Comparison of ENCODE assay signal across 33 mouse cellular contexts in the genomic region with DNA sequence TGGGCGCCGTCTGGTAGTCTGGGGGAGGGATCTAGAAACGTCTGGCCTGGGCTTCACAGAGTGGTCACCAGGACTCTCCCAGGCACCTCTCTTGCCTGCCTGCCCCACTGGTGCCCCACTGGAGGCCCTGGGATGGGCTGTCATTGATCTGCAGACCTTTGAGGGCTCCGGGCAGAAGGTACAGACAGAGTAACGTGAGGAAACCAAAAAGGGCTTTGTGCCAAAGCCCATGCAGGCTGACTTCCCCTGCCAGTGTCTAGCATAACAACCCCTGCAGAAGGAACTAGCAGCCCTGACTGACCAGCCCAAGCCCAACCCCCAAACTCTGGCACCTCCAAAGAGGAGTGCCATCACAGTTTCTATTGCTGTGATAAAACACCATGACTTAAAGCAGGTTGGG. TPM values are rescaled to one million over a fixed set of nuclear protein-coding genes. Genes with fewer than 3 reads are reported as not detected.
"Had no signal": no experiment of that assay in that cellular context is flagged by ENCODE, and none has a peak within 500 bp of the region (broad histone marks: within the 10 kb centered on the region; RNA-seq: fewer than 3 reads in every experiment).

No protein-coding gene starts in this region.

- DNase-seq: cerebellum, adult 18-20 months; cerebellum, adult 8-10 months; cerebellum, adult 9-10 months; cerebellum, adult 9-11 months; cerebellum, postnatal 14 days; cerebellum, postnatal 25 days; cerebellum, postnatal 36 days; embryo, embryonic 11 days; forebrain, postnatal 0 days; gastrocnemius, postnatal 10 days; gastrocnemius, postnatal 14 days; gastrocnemius, postnatal 25 days; gastrocnemius, postnatal 36 days; heart, adult 18-20 months; heart, adult 2 months had no signal

- H3K4me1 ChIP-seq: embryonic facial prominence, embryonic 15.5 days had no signal

- H3K36me3 ChIP-seq: embryonic facial prominence, embryonic 10.5 days; embryonic facial prominence, embryonic 12.5 days; embryonic facial prominence, embryonic 13.5 days; embryonic facial prominence, embryonic 15.5 days; forebrain, embryonic 10.5 days; forebrain, embryonic 12.5 days; forebrain, embryonic 15.5 days had no signal

- ATAC-seq: forebrain, embryonic 13.5 days; forebrain, embryonic 14.5 days; forebrain, embryonic 15.5 days; forebrain, embryonic 16.5 days; forebrain, postnatal 0 days had no signal

- H3K27ac ChIP-seq: embryonic facial prominence, embryonic 10.5 days; embryonic facial prominence, embryonic 12.5 days; embryonic facial prominence, embryonic 13.5 days; embryonic facial prominence, embryonic 15.5 days; forebrain, embryonic 10.5 days; forebrain, embryonic 12.5 days; forebrain, embryonic 13.5 days; forebrain, embryonic 15.5 days; gastrocnemius, adult 2 months; heart, adult 2 months had no signal

- H3K4me2 ChIP-seq: embryonic facial prominence, embryonic 12.5 days; embryonic facial prominence, embryonic 13.5 days; embryonic facial prominence, embryonic 15.5 days; forebrain, embryonic 12.5 days; forebrain, embryonic 13.5 days; forebrain, embryonic 15.5 days had no signal

- H3K27me3 ChIP-seq: embryonic facial prominence, embryonic 12.5 days; embryonic facial prominence, embryonic 13.5 days; embryonic facial prominence, embryonic 15.5 days; forebrain, embryonic 12.5 days; forebrain, embryonic 13.5 days; forebrain, embryonic 15.5 days had no signal

- H3K9me3 ChIP-seq: embryonic facial prominence, embryonic 10.5 days; embryonic facial prominence, embryonic 12.5 days; embryonic facial prominence, embryonic 13.5 days; embryonic facial prominence, embryonic 15.5 days; forebrain, embryonic 10.5 days; forebrain, embryonic 12.5 days; forebrain, embryonic 13.5 days; forebrain, embryonic 15.5 days had no signal

- H3K4me3 ChIP-seq: embryonic facial prominence, embryonic 10.5 days; embryonic facial prominence, embryonic 12.5 days; embryonic facial prominence, embryonic 13.5 days; embryonic facial prominence, embryonic 15.5 days; erythroblast, embryonic 14.5 days; forebrain, embryonic 10.5 days; forebrain, embryonic 12.5 days; forebrain, embryonic 13.5 days; forebrain, embryonic 15.5 days; gastrocnemius, adult 2 months; heart, adult 2 months had no signal

- H3K9ac ChIP-seq: embryonic facial prominence, embryonic 12.5 days; embryonic facial prominence, embryonic 13.5 days; embryonic facial prominence, embryonic 15.5 days; forebrain, embryonic 12.5 days; forebrain, embryonic 13.5 days; forebrain, embryonic 15.5 days; forebrain, postnatal 0 days had no signal

RNA-seq across cellular contexts. Expression of a gene that starts 15.1 kb away (rescaled TPM):
- total RNA-seq: common myeloid progenitor, adult 5-6 weeks; granulocyte monocyte progenitor cell, adult 5-6 weeks had no signal
- polyA plus RNA-seq: erythroblast, embryonic 14.5 days; forebrain, embryonic 11.5 days; forebrain, embryonic 13.5 days; forebrain, embryonic 14.5 days; forebrain, embryonic 15.5 days had no signal

RNA-seq across cellular contexts. Expression of a gene that starts 53.2 kb away (rescaled TPM):
- total RNA-seq: common myeloid progenitor, adult 5-6 weeks; gastrocnemius, adult 2 months; gastrocnemius, adult 8-10 months; gastrocnemius, postnatal 10 days; gastrocnemius, postnatal 14 days; gastrocnemius, postnatal 25 days; gastrocnemius, postnatal 36 days; granulocyte monocyte progenitor cell, adult 5-6 weeks; heart, adult 18-20 months; heart, adult 2 months; heart, adult 8-10 months had no signal
- polyA plus RNA-seq: erythroblast, embryonic 14.5 days; forebrain, embryonic 12.5 days; forebrain, embryonic 14.5 days; gonadal fat pad, adult 2 months; heart, adult 2 months had no signal
